29 mouse cellular contexts compared by ENCODE assay signal in genomic region chr4:58907453-58907852, GRCm38 (mm10). TPM values are rescaled to one million over a fixed set of nuclear protein-coding genes. Genes with fewer than 3 reads are reported as not detected.
"Had no signal": no experiment of that assay in that cellular context is flagged by ENCODE, and none has a peak within 500 bp of the region (broad histone marks: within the 10 kb centered on the region; RNA-seq: fewer than 3 reads in every experiment).

No protein-coding gene starts in this region.

- H3K4me3 ChIP-seq: heart, adult 2 months; heart, embryonic 13.5 days; heart, embryonic 15.5 days; hindbrain, embryonic 13.5 days; hindbrain, embryonic 15.5 days; kidney, embryonic 15.5 days; limb, embryonic 13.5 days; limb, embryonic 15.5 days; liver, embryonic 12.5 days had no signal

- H3K9ac ChIP-seq: heart, embryonic 13.5 days; heart, embryonic 15.5 days; hindbrain, embryonic 13.5 days; hindbrain, embryonic 15.5 days; kidney, embryonic 15.5 days; limb, embryonic 13.5 days; limb, embryonic 15.5 days; liver, embryonic 12.5 days had no signal

- H3K9me3 ChIP-seq: heart, embryonic 13.5 days; heart, embryonic 15.5 days; hindbrain, embryonic 13.5 days; hindbrain, embryonic 15.5 days; kidney, embryonic 15.5 days; limb, embryonic 13.5 days; limb, embryonic 15.5 days; liver, embryonic 12.5 days had no signal

- H3K27ac ChIP-seq: heart, adult 2 months; heart, embryonic 13.5 days; heart, embryonic 15.5 days; hindbrain, embryonic 13.5 days; hindbrain, embryonic 15.5 days; hindbrain, postnatal 0 days; kidney, embryonic 15.5 days; kidney, postnatal 0 days; limb, embryonic 13.5 days; limb, embryonic 15.5 days; liver, embryonic 12.5 days had no signal

- H3K27me3 ChIP-seq: heart, embryonic 13.5 days; heart, embryonic 15.5 days; hindbrain, embryonic 13.5 days; hindbrain, embryonic 15.5 days; kidney, embryonic 15.5 days; limb, embryonic 13.5 days; limb, embryonic 15.5 days; liver, embryonic 12.5 days had no signal

- ATAC-seq: hindbrain, postnatal 0 days; intestine, embryonic 16.5 days; liver, embryonic 12.5 days had no signal

- H3K4me2 ChIP-seq: heart, embryonic 11.5 days; heart, embryonic 13.5 days; heart, embryonic 15.5 days; hindbrain, embryonic 13.5 days; hindbrain, embryonic 15.5 days; kidney, embryonic 15.5 days; limb, embryonic 13.5 days; limb, embryonic 15.5 days; liver, embryonic 12.5 days had no signal

- DNase-seq: gastrocnemius, postnatal 10 days; gastrocnemius, postnatal 36 days; heart, adult 11 months; heart, adult 2 months; heart, postnatal 14 days; heart, postnatal 36 days; kidney, adult 11 months; kidney, adult 2 months; kidney, adult 9 months; kidney, postnatal 14 days; kidney, postnatal 36 days; layer of hippocampus, adult 9-11 months; layer of hippocampus, postnatal 36 days; left cerebral cortex, postnatal 4 days had no signal

- H3K36me3 ChIP-seq: heart, embryonic 13.5 days; heart, embryonic 15.5 days; hindbrain, embryonic 13.5 days; hindbrain, embryonic 15.5 days; kidney, embryonic 15.5 days; limb, embryonic 13.5 days; limb, embryonic 15.5 days; liver, embryonic 12.5 days had no signal

RNA-seq across cellular contexts. Expression of gene Zkscan16, which starts 36.0 kb away (rescaled TPM):
- total RNA-seq: gastrocnemius, adult 18-20 months; gastrocnemius, postnatal 36 days; heart, postnatal 14 days; heart, postnatal 36 days; hematopoietic stem cell, adult 5-6 weeks; liver, adult 2 months had no signal
- polyA plus RNA-seq: heart, adult 2 months; liver, adult 2 months had no signal
